Mouse (Mus musculus) neutrophil, adult 59 days (primary cell): ENCODE results near the gene Ms4a8a. TPM values are rescaled to one million over a fixed set of nuclear protein-coding genes. Genes with fewer than 3 reads are reported as not detected.

Experiments
- total RNA-seq, 2 experiments: library from RNA; stranded (reverse); gene quantifications; 1 replicate in 1 of 2; 2 replicates in 1 of 2; pipeline ENCODE4 v1.2.4; 2023

Gene Ms4a8a
- 10 to 100 TPM; 32.1 to 46.6 TPM for total RNA-seq

DNA sequence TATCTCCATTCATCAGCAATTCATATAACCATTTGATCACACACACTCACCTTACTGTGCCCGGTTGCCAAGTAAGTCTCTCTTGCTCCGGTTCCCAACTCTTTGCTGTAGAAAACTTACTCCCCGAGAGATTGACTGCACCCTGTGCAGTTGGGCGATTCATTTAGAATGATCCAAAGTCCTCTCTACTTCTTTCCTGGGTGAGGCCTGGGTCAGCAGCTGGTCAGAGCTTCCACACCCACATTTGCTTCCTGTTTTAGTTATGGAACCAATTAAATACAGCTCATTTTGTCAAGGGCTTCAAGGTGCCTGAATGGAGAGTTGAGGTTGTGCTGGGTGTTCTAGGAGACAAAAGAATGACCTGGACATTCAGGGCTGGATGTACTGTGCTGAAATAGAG lies at the start of gene Ms4a8a:
Gene Ms4a8a, minus strand, starts transcription at position 169 of the 400 bp plus-strand sequence.

GRCm38 (mm10) chr19:11017891-11018290 lies 63.0 kb downstream of the Ms4a8a start, which contains the start of gene Ms4a18:
Gene Ms4a18 (minus strand): TSS chr19:11018031.

Other genes starting within 250 kb of the Ms4a8a start
- 100 to 1,000 TPM; 150 to 158 TPM for gene Slc15a3, start 241.4 kb downstream of the Ms4a8a start, total RNA-seq
- under 1 TPM; 0.13 to 0.49 TPM for gene Tmem132a, start 211.2 kb downstream of the Ms4a8a start, total RNA-seq
- gene Tmem109, start 199.1 kb downstream of the Ms4a8a start, total RNA-seq: 10 to 100 TPM; 23.8 to 40.2 TPM
- 10 to 100 TPM; 50.2 to 74.6 TPM for gene Prpf19, start 185.9 kb downstream of the Ms4a8a start, total RNA-seq
- gene Zp1, start 160.5 kb downstream of the Ms4a8a start, total RNA-seq: not detected
- gene Ptgdr2, start 143.9 kb downstream of the Ms4a8a start, total RNA-seq: not detected
- gene Ccdc86, start 131.8 kb downstream of the Ms4a8a start, total RNA-seq: 10 to 100 TPM; 15.7 to 15.9 TPM
- gene Ms4a10, start 106.4 kb downstream of the Ms4a8a start, total RNA-seq: not detected
- not detected for gene Ms4a15, start 87.9 kb downstream of the Ms4a8a start, total RNA-seq
- gene Ms4a18, start 63.1 kb downstream of the Ms4a8a start, total RNA-seq: not detected
- gene 1700017D01Rik, start 49.8 kb upstream of the Ms4a8a start, total RNA-seq: not detected
- gene 1700025F22Rik, start 84.2 kb upstream of the Ms4a8a start, total RNA-seq: not detected
- not detected for gene Ms4a13, start 115.6 kb upstream of the Ms4a8a start, total RNA-seq
- not detected for gene Ms4a12, start 151.3 kb upstream of the Ms4a8a start, total RNA-seq
- gene Ms4a1, start 185.1 kb upstream of the Ms4a8a start, total RNA-seq: 1 to 10 TPM; 1.4 to 4.1 TPM
- gene Ms4a5, start 202.8 kb upstream of the Ms4a8a start, total RNA-seq: not detected
- not detected for gene Ms4a14, start 233.4 kb upstream of the Ms4a8a start, total RNA-seq